Mouse (Mus musculus) ES-Bruce4 (cell line): ENCODE measurements at regions not wholly inside any gene's neighbourhood (a gene's known extent, or its start where the extent isn't known, plus 50 kb on each side); places are given as distances from the start of the nearest gene placed in this dataset.

Experiments used
- CTCF ChIP-seq: IDR thresholded peaks from one replicate; pipeline ENCODE4 v1.8.1; 2011; ENCODE audit warnings: low read depth, low read length
- EP300 ChIP-seq: IDR thresholded peaks from 2 replicates; pipeline ENCODE4 v1.6.1; 2011; ENCODE audit warnings: low read depth, low read length; ENCODE audit not compliant: insufficient read depth
- POLR2A ChIP-seq: IDR thresholded peaks from one replicate; pipeline ENCODE4 v1.8.1; 2011; ENCODE audit warnings: low read length; ENCODE audit not compliant: insufficient read depth

- TF ChIP-seq CTCF (no peak), POLR2A (no peak), EP300 (no peak)
Measured at GRCm38 (mm10) chr3:33967184-33967583, 52.6 kb upstream of the Fxr1 start.
